Mouse (Mus musculus) thymus, adult 2 months (tissue): Measurements from ENCODE around the gene Glyctk. TPM values are rescaled to one million over a fixed set of nuclear protein-coding genes. Genes with fewer than 3 reads are reported as not detected.
A peak's percentile ranks its signal among the peaks of the same experiment; 100 is the strongest.

Experiments
- DNase-seq: peaks from one replicate; pipeline ENCODE4 v3.0.0; 2021
- H3K27ac ChIP-seq: fragments of 200-500 bp; 2 replicates; pipeline ENCODE4 v1.5.1; 2012; ENCODE audit warnings: low read length, control low read depth; ENCODE audit not compliant: control insufficient read depth, insufficient read depth
- H3K27me3 ChIP-seq: fragments of 200-500 bp; 2 replicates; pipeline ENCODE4 v1.6.1; 2012; ENCODE audit warnings: mild to moderate bottlenecking, low read length, moderate library complexity, mixed read lengths; ENCODE audit not compliant: control insufficient read depth, insufficient read depth
- H3K36me3 ChIP-seq: fragments of 200-500 bp; 2 replicates; pipeline ENCODE4 v1.6.1; 2012; ENCODE audit warnings: mild to moderate bottlenecking, low read length, moderate library complexity; ENCODE audit not compliant: control insufficient read depth, insufficient read depth
- H3K4me1 ChIP-seq: fragments of 200-500 bp; replicated peaks from 2 replicates; pipeline ENCODE4 v1.6.1; 2012; ENCODE audit warnings: low read length; ENCODE audit not compliant: control insufficient read depth, insufficient read depth
- H3K4me3 ChIP-seq: fragments of 200-500 bp; 2 replicates; pipeline ENCODE4 v1.5.1; 2012; ENCODE audit warnings: mild to moderate bottlenecking, low read length, control low read depth, moderate library complexity; ENCODE audit not compliant: control insufficient read depth, insufficient read depth
- CTCF ChIP-seq: fragments of 200-500 bp; IDR thresholded peaks from 2 replicates; pipeline ENCODE4 v1.5.1; 2012; ENCODE audit warnings: mild to moderate bottlenecking, control low read depth, low read length, moderate library complexity, borderline replicate concordance; ENCODE audit not compliant: control insufficient read depth, poor library complexity, insufficient read depth; ENCODE audit errors: extremely low read depth
- POLR2A ChIP-seq: fragments of 200-500 bp; IDR thresholded peaks from 2 replicates; pipeline ENCODE4 v1.6.1; 2012; ENCODE audit warnings: mild to moderate bottlenecking, low read length, control low read depth, moderate library complexity; ENCODE audit not compliant: control insufficient read depth, poor library complexity, insufficient read depth; ENCODE audit errors: extremely low read depth
- WGBS: fragments of 180-500 bp; shearing (Covaris S2); methylation state at CpG from one replicate; pipeline ENCODE4 v1.1.7; 2018; 5-methylcytosine and 5-hydroxymethylcytosine counted together
- polyA plus RNA-seq: library from polyadenylated mRNA; depleted of rRNA; stranded (reverse); fragments of >200 nt; gene quantifications from 2 replicates; pipeline ENCODE4 v1.2.3, GENCODE M21; 2012

Glyctk gene
- polyA plus RNA-seq, 1 experiment = 13.1 TPM

GRCm38 (mm10) chr9:106159784-106160301, 1.9 kb upstream of the Glyctk start:
- Histone ChIP-seq H3K4me1 (no peaks in the 10 kb centered on the region), H3K4me3 (peak overlapping the region; percentile 98), H3K27me3 (no peaks in the 10 kb centered on the region), H3K36me3 (no peaks in the 10 kb centered on the region), H3K27ac (peak overlapping the region; percentile 90)
- TF ChIP-seq POLR2A (0 out of 2 replicates have a peak, but pooled peaks have one; percentile 35), CTCF (peak; percentile 61; the same call in 1 of the 2 replicates)
- peak; percentile 73 for DNase-seq
- WGBS = 4% methylated on average over 24 of the region's 24 CpGs

DNA sequence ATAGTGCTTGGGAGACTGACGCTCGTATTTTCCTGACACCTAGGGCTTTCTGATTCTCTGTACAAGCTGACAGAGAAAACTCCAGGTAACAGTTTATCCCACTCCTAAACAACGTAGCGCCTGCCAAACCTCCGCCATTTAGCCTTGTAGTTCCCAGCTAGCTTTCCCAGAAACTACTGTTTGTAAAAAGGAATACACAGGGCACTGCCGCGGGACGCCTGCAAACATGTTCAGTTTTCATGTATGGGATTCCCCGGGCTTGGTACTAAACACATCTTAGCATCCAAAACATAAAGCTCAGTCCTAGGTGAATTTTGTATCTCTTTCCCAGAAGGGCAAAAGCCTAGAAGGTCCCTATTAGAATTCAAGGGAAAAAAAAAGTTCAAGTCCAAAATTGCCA, 1.3 kb upstream of the Glyctk start:
- WGBS = 91% methylated on average over 9 of the region's 9 CpGs
- H3K27me3 ChIP-seq = no peaks in the 10 kb centered on the region
- no peak overlapping the region for H3K4me3 ChIP-seq
- no peak for DNase-seq
- H3K36me3 ChIP-seq = no peaks in the 10 kb centered on the region
- no peak overlapping the region for H3K27ac ChIP-seq
- no peak for TF ChIP-seq CTCF
- H3K4me1 ChIP-seq = no peaks in the 10 kb centered on the region

- WGBS = 95% methylated on average over 10 of the region's 10 CpGs
- H3K27ac ChIP-seq = no peak overlapping the region
- no peaks in the 10 kb centered on the region for H3K36me3 ChIP-seq
- no peak overlapping the region for H3K4me3 ChIP-seq
- H3K27me3 ChIP-seq = no peaks in the 10 kb centered on the region
- no peaks in the 10 kb centered on the region for H3K4me1 ChIP-seq
- TF ChIP-seq POLR2A (no peak), CTCF (no peak)
- DNase-seq = no peak
Observed at GRCm38 (mm10) chr9:106157623-106157925, 364 bp downstream of the Glyctk start.

- Histone ChIP-seq H3K27ac (no peak overlapping the region), H3K4me3 (no peak overlapping the region), H3K4me1 (no peaks in the 10 kb centered on the region), H3K27me3 (no peaks in the 10 kb centered on the region), H3K36me3 (no peaks in the 10 kb centered on the region)
- whole genome bisulfite sequencing = 98% methylated on average over 21 of the region's 21 CpGs
- TF ChIP-seq POLR2A (no peak), CTCF (no peak)
- DNase-seq = no peak
Observed at GRCm38 (mm10) chr9:106156921-106157622, 866 bp downstream of the Glyctk start.

DNA sequence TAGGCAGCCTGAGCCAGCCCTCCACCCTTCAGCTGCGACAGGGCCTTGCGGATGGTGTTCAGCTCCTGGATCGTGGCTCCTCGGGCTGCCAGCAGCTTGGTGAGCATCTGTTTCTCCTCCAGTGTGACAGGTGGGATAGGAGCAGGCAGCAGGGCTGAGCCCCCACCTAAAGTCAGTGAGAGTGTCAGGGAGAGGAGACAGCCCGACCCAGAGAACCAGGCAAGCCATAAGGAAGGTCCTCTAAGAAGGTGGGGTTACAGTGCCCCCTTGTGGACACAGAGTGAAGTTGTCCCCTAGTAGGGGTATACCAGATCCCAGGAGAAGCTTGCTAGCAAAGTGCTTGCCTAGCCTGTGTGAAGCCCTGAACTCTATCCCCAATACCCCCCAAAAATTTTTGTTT, 1.5 kb downstream of the Glyctk start:
- Histone ChIP-seq H3K4me1 (no peaks in the 10 kb centered on the region), H3K4me3 (no peak overlapping the region)
- peak; percentile 50 for DNase-seq

DNA sequence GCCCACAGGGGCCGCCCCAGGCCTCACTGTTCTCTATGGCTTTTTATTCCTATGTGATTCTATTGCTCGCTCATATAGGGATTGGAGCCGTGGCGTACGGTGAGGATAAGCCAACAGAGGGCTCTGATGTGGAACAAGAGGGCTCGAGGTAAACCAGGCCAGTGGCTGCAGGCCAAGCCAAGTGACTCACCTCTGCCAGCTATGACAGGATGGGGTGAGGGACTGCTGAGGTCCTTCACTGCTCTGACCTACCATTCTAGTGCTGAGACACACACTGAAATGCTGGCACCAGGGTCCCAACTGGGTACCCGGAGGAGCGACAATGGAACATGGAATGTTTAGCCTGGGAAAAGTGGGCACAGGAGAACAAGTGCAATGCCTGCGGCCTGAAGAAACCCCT, 3.8 kb downstream of the Glyctk start:
- WGBS = 75% methylated on average over 9 of the region's 9 CpGs

More for the DNA sequence above, 1.5 kb downstream of the Glyctk start:
- H3K27ac ChIP-seq = no peak overlapping the region
- H3K27me3 ChIP-seq = no peaks in the 10 kb centered on the region
- 90% methylated on average over 5 of the region's 5 CpGs for WGBS
- no peaks in the 10 kb centered on the region for H3K36me3 ChIP-seq
- no peak for TF ChIP-seq POLR2A
- peak; percentile 67; the same call in 1 of the 2 replicates for TF ChIP-seq CTCF

More for the DNA sequence above, 3.8 kb downstream of the Glyctk start:
- DNase-seq = no peak
- no peak for TF ChIP-seq POLR2A
- TF ChIP-seq CTCF = no peak
- H3K4me3 ChIP-seq = no peak overlapping the region
- H3K27me3 ChIP-seq = peaks cover 4% of the 10 kb centered on the region; the same call in 1 of the 2 replicates
- no peak overlapping the region for H3K27ac ChIP-seq
- no peaks in the 10 kb centered on the region for H3K4me1 ChIP-seq
- no peaks in the 10 kb centered on the region for H3K36me3 ChIP-seq
